Mouse (Mus musculus) MEL (cell line): Measurements from ENCODE around the gene Pigp.
A peak's percentile ranks its signal among the peaks of the same experiment; 100 is the strongest.
"Not testable (repeated sequence)": the region's sequence is repeated elsewhere in the genome, so short reads cannot be mapped to it uniquely, and the experiment has no call there.

Source experiments
- CTCF ChIP-seq, 3 experiments: IDR thresholded peaks in 2 of 3; conservative IDR thresholded peaks in 1 of 3; 2 replicates each; pipeline ENCODE4 v1.5.1; 2011 to 2012; ENCODE audit warnings: low read length in 3 of 3, low read depth in 2 of 3, mild to moderate bottlenecking in 2 of 3, improper control_type of control experiment in 1 of 3, inconsistent platforms in 1 of 3, mixed read lengths in 1 of 3, moderate library complexity in 1 of 3; ENCODE audit not compliant: control insufficient read depth in 1 of 3, insufficient read depth in 1 of 3, poor library complexity in 1 of 3, severe bottlenecking in 1 of 3
- ELF1 ChIP-seq: IDR thresholded peaks from 2 replicates; pipeline ENCODE4 v1.6.1; 2014; ENCODE audit warnings: low read depth, mild to moderate bottlenecking, inconsistent platforms, low read length, improper control_type of control experiment, moderate library complexity
- EP300 ChIP-seq, 2 experiments: IDR thresholded peaks; 2 replicates each; pipeline ENCODE4 v1.6.1; 2011; ENCODE audit warnings: improper control_type of control experiment in 2 of 2, low read length in 2 of 2, low read depth in 1 of 2, mild to moderate bottlenecking in 1 of 2
- MAFK ChIP-seq: IDR thresholded peaks from 2 replicates; pipeline ENCODE4 v1.6.1; 2011; ENCODE audit warnings: low read depth, mild to moderate bottlenecking, low read length, improper control_type of control experiment, borderline replicate concordance
- MEF2A ChIP-seq: IDR thresholded peaks from 2 replicates; pipeline ENCODE4 v1.6.1; 2014; ENCODE audit warnings: low read depth, mild to moderate bottlenecking, inconsistent platforms, low read length, improper control_type of control experiment; ENCODE audit not compliant: poor library complexity, insufficient replicate concordance, severe bottlenecking; ENCODE audit errors: extremely low read depth
- NELFE ChIP-seq: IDR thresholded peaks from 2 replicates; pipeline ENCODE4 v1.6.1; 2011; ENCODE audit warnings: low read depth, low read length, improper control_type of control experiment
- POLR2A ChIP-seq, 2 experiments: IDR thresholded peaks; 2 replicates each; pipeline ENCODE4 v1.6.1; 2011 to 2012; ENCODE audit warnings: low read length in 2 of 2, mild to moderate bottlenecking in 2 of 2, control low read depth in 1 of 2, improper control_type of control experiment in 1 of 2, low read depth in 1 of 2, moderate library complexity in 1 of 2; ENCODE audit not compliant: control insufficient read depth in 1 of 2, insufficient read depth in 1 of 2, poor library complexity in 1 of 2
- POLR2AphosphoS2 ChIP-seq: IDR thresholded peaks from 2 replicates; pipeline ENCODE4 v1.6.1; 2011; ENCODE audit warnings: low read length, improper control_type of control experiment
- SIN3A ChIP-seq: IDR thresholded peaks from 2 replicates; pipeline ENCODE4 v1.6.1; 2012; ENCODE audit warnings: low read length, improper control_type of control experiment, inconsistent platforms
- USF1 ChIP-seq: IDR thresholded peaks from 2 replicates; pipeline ENCODE4 v1.6.1; 2014; ENCODE audit warnings: low read depth, mild to moderate bottlenecking, inconsistent platforms, low read length, improper control_type of control experiment, moderate library complexity
- ZMIZ1 ChIP-seq: IDR thresholded peaks from 2 replicates; pipeline ENCODE4 v1.6.1; 2012; ENCODE audit warnings: low read depth, mild to moderate bottlenecking, inconsistent platforms, low read length, improper control_type of control experiment, moderate library complexity

DNA sequence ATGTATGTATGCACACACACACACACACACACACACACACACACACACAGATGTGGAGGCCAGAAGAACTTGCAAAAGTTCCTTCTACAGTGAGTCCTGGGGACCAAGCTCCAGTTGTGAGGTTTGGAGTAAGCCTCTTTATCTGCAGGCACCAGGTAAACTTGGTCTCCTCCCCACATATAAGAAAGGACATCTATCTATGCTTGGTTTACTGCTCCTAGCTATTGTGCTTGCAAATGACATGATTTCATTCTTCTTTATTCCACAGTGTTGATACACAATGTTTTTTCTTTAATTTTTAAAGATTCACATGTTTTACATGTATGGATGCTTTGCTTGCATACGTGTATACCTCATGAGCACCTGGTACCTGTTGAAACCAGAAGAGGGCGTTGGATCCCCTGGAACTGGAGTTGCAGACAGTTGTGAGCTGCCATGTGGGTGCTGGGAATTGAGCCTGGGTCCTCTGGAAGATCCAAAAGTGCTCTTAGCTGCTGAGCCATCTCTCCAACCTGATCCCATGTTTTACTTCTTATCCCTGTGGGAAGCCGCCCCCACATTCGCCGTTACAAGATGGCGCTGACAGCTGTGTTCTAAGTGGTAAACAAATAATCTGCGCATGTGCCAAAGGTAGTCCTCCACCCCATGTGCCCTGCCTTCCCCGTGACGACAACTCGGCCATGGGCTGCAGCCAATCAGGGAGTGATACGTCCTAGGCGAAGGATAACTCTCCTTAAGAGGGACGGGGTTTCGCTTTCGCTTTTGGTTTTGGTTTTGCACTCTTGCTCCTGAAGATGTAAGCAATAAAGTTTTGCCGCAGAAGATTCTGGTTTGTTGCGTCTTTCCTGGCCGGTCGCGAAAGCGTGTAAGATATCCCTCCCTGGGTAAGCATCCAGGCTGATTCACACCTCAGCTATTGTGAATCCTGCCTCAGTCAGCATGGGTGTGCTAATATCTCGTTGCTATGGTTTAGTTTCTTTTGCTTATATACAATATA lies 32.2 kb downstream of the Pigp start:
- not testable (repeated sequence) for TF ChIP-seq POLR2AphosphoS2; POLR2A (IDR thresholded peaks at IDR 0.05; ENCODE audit: control insufficient read depth in 1 of 2, insufficient read depth in 1 of 2, low read depth in 1 of 2, low read length in 2 of 2, poor library complexity in 1 of 2); ZMIZ1; ELF1; NELFE; EP300 (IDR thresholded peaks at IDR 0.05; ENCODE audit: low read depth in 1 of 2, low read length in 2 of 2); MAFK; USF1; MEF2A
- TF ChIP-seq SIN3A (peak; percentile 77), CTCF (IDR thresholded peaks at IDR 0.05 in 2 of 3, conservative IDR thresholded peaks at IDR 0.05 in 1 of 3; ENCODE audit: control insufficient read depth in 1 of 3, insufficient read depth in 1 of 3, low read depth in 2 of 3, low read length in 3 of 3, poor library complexity in 1 of 3, severe bottlenecking in 1 of 3) (peak in 2 of 3 experiments; percentile 22 to 33; a peak in 4 of 6 replicates)
